In the genomic region with DNA sequence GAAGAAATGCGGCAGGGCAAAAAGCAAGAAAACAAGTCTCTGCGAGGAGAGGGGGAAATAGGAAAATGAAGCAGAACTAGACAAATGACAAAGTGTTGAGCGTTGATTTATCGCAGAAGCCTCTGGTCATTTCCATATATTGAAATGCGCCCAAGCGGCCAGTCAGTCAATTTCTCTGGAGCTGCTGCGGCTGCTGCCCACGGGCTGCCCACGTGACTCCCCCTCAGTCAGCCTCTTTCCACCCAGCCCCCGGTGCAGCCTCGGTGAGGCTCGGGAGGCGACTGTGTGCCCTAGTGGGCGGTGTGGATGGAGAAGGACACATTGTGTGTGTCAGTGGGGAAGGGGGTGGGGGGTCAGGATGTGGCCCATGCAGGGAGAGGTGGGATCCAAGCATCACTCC, we compare ENCODE assay signal across 9 mouse cellular contexts. TPM values are rescaled to one million over a fixed set of nuclear protein-coding genes. Genes with fewer than 3 reads are reported as not detected.
DNase-seq lines count a peak whose midpoint lies in the region; ATAC-seq and TF ChIP-seq lines count a peak whose summit lies in the region.
"Had no signal": no experiment of that assay in that cellular context is flagged by ENCODE, and none has a peak within 500 bp of the region (broad histone marks: within the 10 kb centered on the region; RNA-seq: fewer than 3 reads in every experiment).

No protein-coding gene starts in this region.

- no peak overlapping the region for H3K9ac ChIP-seq in CH12.LX (ENCODE audit: insufficient read depth, low read depth)
- H3K9ac ChIP-seq: liver, embryonic 15.5 days had no signal

- ATAC-seq in hematopoietic stem cell, adult 5-6 weeks (replicated peaks in 1 of 2; ENCODE audit: insufficient read depth in 1 of 2, low FRiP score in 2 of 2, low TSS enrichment in 1 of 2, low read depth in 1 of 2, poor library complexity in 2 of 2, severe bottlenecking in 2 of 2) = peak; percentile 54 to 65

- TF ChIP-seq CTCF in CH12.LX (conservative IDR thresholded peaks at IDR 0.05 in 1 of 2, IDR thresholded peaks at IDR 0.05 in 1 of 2; ENCODE audit: low read depth in 2 of 2, low read length in 2 of 2) = no peak

- no peak for TF ChIP-seq EP300 in CH12.LX (IDR thresholded peaks at IDR 0.05; ENCODE audit: low read length)

- dilution Hi-C loops in CH12.LX (cut with MboI; ENCODE audit: extremely low pct_ligation_motif_present, extremely low pct_unique_long_range_greater_than_20kb, low sequenced_read_pairs) = no loop called here

- no peak for TF ChIP-seq RAD21 in CH12.LX (IDR thresholded peaks at IDR 0.05; ENCODE audit: low read depth, low read length)

- no peaks in the 10 kb centered on the region for H3K9me3 ChIP-seq in CH12.LX (replicated peaks; ENCODE audit: low read length)
- H3K9me3 ChIP-seq in midbrain, embryonic 10.5 days (replicated peaks) = no peaks in the 10 kb centered on the region
- H3K9me3 ChIP-seq: liver, embryonic 15.5 days had no signal

- H3K36me3 ChIP-seq in CH12.LX (replicated peaks in 1 of 2; ENCODE audit: control insufficient read depth in 1 of 2, insufficient read depth in 1 of 2, low read length in 1 of 2) = no peaks in the 10 kb centered on the region
- H3K36me3 ChIP-seq in midbrain, embryonic 10.5 days = no peaks in the 10 kb centered on the region
- H3K36me3 ChIP-seq: liver, embryonic 15.5 days had no signal

- no peak for TF ChIP-seq POLR2A in CH12.LX (IDR thresholded peaks at IDR 0.05; ENCODE audit: low read depth, low read length)

- peaks cover 2 to 9% of the 10 kb centered on the region in 2 experiments for H3K4me1 ChIP-seq in CH12.LX (ENCODE audit: control insufficient read depth in 1 of 2, insufficient read depth in 2 of 2)
- H3K4me1 ChIP-seq in midbrain, embryonic 10.5 days = peaks cover 42% of the 10 kb centered on the region
- H3K4me1 ChIP-seq: liver, embryonic 15.5 days had no signal

- H3K4me2 ChIP-seq in CH12.LX (ENCODE audit: insufficient read depth, low read depth, poor library complexity, severe bottlenecking) = peak overlapping the region; percentile 71
- H3K4me2 ChIP-seq: liver, embryonic 15.5 days had no signal

- no peaks in the 10 kb centered on the region for H3K79me2 ChIP-seq in CH12.LX (replicated peaks; ENCODE audit: control insufficient read depth, extremely low read depth, insufficient read depth, poor library complexity, severe bottlenecking)

- H3K27me3 ChIP-seq in CH12.LX (replicated peaks) = peaks cover 2% of the 10 kb centered on the region
- peaks cover 81% of the 10 kb centered on the region for H3K27me3 ChIP-seq in midbrain, embryonic 10.5 days (ENCODE audit: low read depth, poor library complexity, severe bottlenecking)

- peak; percentile 12 for DNase-seq in adrenal gland, postnatal 25 days
- DNase-seq in adrenal gland, postnatal 14 days = no peak
- DNase-seq in CH12.LX (ENCODE audit: extremely low read depth) = no peak
- peak; percentile 53 for DNase-seq in midbrain, embryonic 10.5 days (ENCODE audit: low spot score)
- no peak for DNase-seq in ovary, postnatal 10 days (ENCODE audit: low spot score)
- DNase-seq in right cerebral cortex, adult 18-20 months = no peak
- DNase-seq in frontal cortex, postnatal 25 days (ENCODE audit: low spot score in 2 of 2) = no peak

- H3K27ac ChIP-seq in CH12.LX (ENCODE audit: insufficient read depth, low read depth) = no peak overlapping the region
- peak overlapping the region; percentile 38; the same call in 1 of the 2 replicates for H3K27ac ChIP-seq in midbrain, embryonic 10.5 days (replicated peaks)
- H3K27ac ChIP-seq: liver, embryonic 15.5 days had no signal

- WGBS in midbrain, embryonic 10.5 days = 1% methylated on average over 14 of the region's 14 CpGs

- no peak overlapping the region for H3K4me3 ChIP-seq in CH12.LX (replicated peaks in 1 of 3; ENCODE audit: low read depth in 2 of 3, low read length in 2 of 3, poor library complexity in 1 of 3)
- H3K4me3 ChIP-seq in midbrain, embryonic 10.5 days = peak overlapping the region; percentile 47
- H3K4me3 ChIP-seq: liver, embryonic 15.5 days had no signal

- in situ Hi-C loops in CH12.LX (cut with MboI; ENCODE audit: low pct_ligation_motif_present, low pct_unique_long_range_greater_than_20kb, low sequenced_read_pairs) = loop anchor here (25.0 kb wide), 1 partner anchor 1250 kb away; no protein-coding TSS in a partner anchor

TF ChIP-seq in CH12.LX, 34 proteins besides CTCF, POLR2A, EP300 and RAD21:
- TF ChIP-seq MXI1 (IDR thresholded peaks at IDR 0.05; ENCODE audit: low read depth, low read length) (no peak), USF2 (conservative IDR thresholded peaks at IDR 0.05; ENCODE audit: low read depth, low read length) (0 out of 2 replicates have a peak, but pooled peaks have one; percentile 44), BHLHE40 (IDR thresholded peaks at IDR 0.05; ENCODE audit: low read depth, low read length) (peak; percentile 73), ZC3H11A (IDR thresholded peaks at IDR 0.05; ENCODE audit: low read depth, low read length) (no peak), MAX (IDR thresholded peaks at IDR 0.05; ENCODE audit: low read length) (peak; percentile 31; the same call in 1 of the 2 replicates), USF1 (IDR thresholded peaks at IDR 0.05; ENCODE audit: low read depth, low read length) (peak; percentile 77)

RNA-seq across cellular contexts. Expression of a gene that starts 13.0 kb away (rescaled TPM):
- total RNA-seq in adrenal gland, postnatal 25 days (2021) = not detected in 2 replicates
- total RNA-seq in adrenal gland, postnatal 14 days (2021) = not detected in 2 replicates
- total RNA-seq in CH12.LX (2012; rRNA removed) = not detected in 2 replicates
- total RNA-seq in CH12.LX (2014; rRNA removed) = not detected in 2 replicates
- not detected in 2 replicates for polyA plus RNA-seq in CH12.LX (2012; ENCODE audit: insufficient read length, low read depth)
- not detected in 2 replicates for total RNA-seq in hematopoietic stem cell, adult 5-6 weeks (2017)
- polyA plus RNA-seq in midbrain, embryonic 10.5 days (2016; fragmentation: Nextera tagmentation; extraction: Ambion mirVana) = not detected in 2 replicates
- polyA plus RNA-seq: liver, embryonic 15.5 days had no signal

RNA-seq across cellular contexts. Expression of a gene that starts 16.0 kb away (rescaled TPM):
- total RNA-seq in adrenal gland, postnatal 25 days (2021) = 7.5 and 8.6 TPM in 2 replicates
- total RNA-seq in adrenal gland, postnatal 14 days (2021) = 5.1 and 9.7 TPM in 2 replicates
- total RNA-seq in CH12.LX (2012; rRNA removed) (6.8 and 9.0 TPM in 2 replicates), CH12.LX (2014; rRNA removed) (13.4 and 13.9 TPM in 2 replicates)
- 52.1 and 57.9 TPM in 2 replicates for polyA plus RNA-seq in CH12.LX (2012; ENCODE audit: insufficient read length, low read depth)
- 69.0 and 78.6 TPM in 2 replicates for total RNA-seq in hematopoietic stem cell, adult 5-6 weeks (2017)
- polyA plus RNA-seq in midbrain, embryonic 10.5 days (2016; fragmentation: Nextera tagmentation; extraction: Ambion mirVana) = 15.8 and 33.2 TPM in 2 replicates

Comparison
In these comparisons a context has a peak if more than half of its experiments do, and no peak if none do; other contexts are left out.
1. DNase-seq: peak in adrenal gland, postnatal 25 days (single experiment) and midbrain, embryonic 10.5 days (single experiment); none in adrenal gland, postnatal 14 days (single experiment), CH12.LX (single experiment), ovary, postnatal 10 days (single experiment), right cerebral cortex, adult 18-20 months (single experiment) and frontal cortex, postnatal 25 days (0 of 2).